Mouse (Mus musculus): ENCODE data around the gene Poll. TPM values are rescaled to one million over a fixed set of nuclear protein-coding genes. Genes with fewer than 3 reads are reported as not detected.
A peak's percentile ranks its signal among the peaks of the same experiment; 100 is the strongest.

Poll gene
- polyA plus RNA-seq, 1 experiment = 7.5 TPM

GRCm38 (mm10) chr19:45592916-45593315, 32.6 kb upstream of the Poll start:
- TF ChIP-seq GATA1 (IDR thresholded peaks at IDR 0.05; ENCODE audit: borderline replicate concordance, low read length) (no peak), FLI1 (IDR thresholded peaks at IDR 0.05; ENCODE audit: low read length) (no peak)
- Histone ChIP-seq H3K36me3 (replicated peaks; ENCODE audit: low read length) (peaks cover 44% of the 10 kb centered on the region), H3K27me3 (replicated peaks) (no peaks in the 10 kb centered on the region), H3K9me3 (peaks cover 15% of the 10 kb centered on the region), H3K4me1 (peaks cover 17% of the 10 kb centered on the region), H3K4me3 (replicated peaks) (no peak overlapping the region)

- peaks cover 2% of the 10 kb centered on the region for H3K27me3 ChIP-seq (replicated peaks)
- peaks cover 50% of the 10 kb centered on the region for H3K36me3 ChIP-seq (replicated peaks; ENCODE audit: low read length)
- H3K9me3 ChIP-seq = peaks cover 15% of the 10 kb centered on the region
- H3K4me1 ChIP-seq = peaks cover 14% of the 10 kb centered on the region
- peak overlapping the region; percentile 35 for H3K4me3 ChIP-seq (replicated peaks)
- TF ChIP-seq FLI1 (IDR thresholded peaks at IDR 0.05; ENCODE audit: low read length) = no peak
- TF ChIP-seq GATA1 (IDR thresholded peaks at IDR 0.05; ENCODE audit: borderline replicate concordance, low read length) = no peak
Observed at GRCm38 (mm10) chr19:45591704-45592103, 31.4 kb upstream of the Poll start.

- H3K9me3 ChIP-seq = peaks cover 6% of the 10 kb centered on the region
- H3K4me1 ChIP-seq = peaks cover 23% of the 10 kb centered on the region
- peaks cover 41% of the 10 kb centered on the region for H3K36me3 ChIP-seq (replicated peaks; ENCODE audit: low read length)
- TF ChIP-seq FLI1 (IDR thresholded peaks at IDR 0.05; ENCODE audit: low read length) = no peak
- TF ChIP-seq GATA1 (IDR thresholded peaks at IDR 0.05; ENCODE audit: borderline replicate concordance, low read length) = no peak
- H3K27me3 ChIP-seq (replicated peaks) = peaks cover 2% of the 10 kb centered on the region
- no peak overlapping the region for H3K4me3 ChIP-seq (replicated peaks)
Observed at GRCm38 (mm10) chr19:45589761-45590160, 29.4 kb upstream of the Poll start.

GRCm38 (mm10) chr19:45587509-45588292, 27.4 kb upstream of the Poll start:
- peaks cover 24% of the 10 kb centered on the region for H3K4me1 ChIP-seq
- TF ChIP-seq FLI1 (IDR thresholded peaks at IDR 0.05; ENCODE audit: low read length) (no peak), GATA1 (IDR thresholded peaks at IDR 0.05; ENCODE audit: borderline replicate concordance, low read length) (no peak)
- H3K27me3 ChIP-seq (replicated peaks) = peaks cover 2% of the 10 kb centered on the region
- H3K36me3 ChIP-seq (replicated peaks; ENCODE audit: low read length) = peaks cover 44% of the 10 kb centered on the region
- H3K9me3 ChIP-seq = no peaks in the 10 kb centered on the region
- no peak overlapping the region for H3K4me3 ChIP-seq (replicated peaks)

GRCm38 (mm10) chr19:45586850-45587249, 26.5 kb upstream of the Poll start:
- Histone ChIP-seq H3K27me3 (replicated peaks) (peaks cover 2% of the 10 kb centered on the region), H3K36me3 (replicated peaks; ENCODE audit: low read length) (peaks cover 48% of the 10 kb centered on the region), H3K9me3 (no peaks in the 10 kb centered on the region), H3K4me1 (peaks cover 17% of the 10 kb centered on the region), H3K4me3 (replicated peaks) (no peak overlapping the region)
- TF ChIP-seq FLI1 (IDR thresholded peaks at IDR 0.05; ENCODE audit: low read length) = no peak
- no peak for TF ChIP-seq GATA1 (IDR thresholded peaks at IDR 0.05; ENCODE audit: borderline replicate concordance, low read length)

- TF ChIP-seq GATA1 (IDR thresholded peaks at IDR 0.05; ENCODE audit: borderline replicate concordance, low read length) = no peak
- no peak for TF ChIP-seq FLI1 (IDR thresholded peaks at IDR 0.05; ENCODE audit: low read length)
- peaks cover 59% of the 10 kb centered on the region for H3K36me3 ChIP-seq (replicated peaks; ENCODE audit: low read length)
- H3K4me3 ChIP-seq (replicated peaks) = peak overlapping the region; percentile 51
Observed at GRCm38 (mm10) chr19:45584856-45585620, 24.7 kb upstream of the Poll start.

GRCm38 (mm10) chr19:45583136-45583535, 22.8 kb upstream of the Poll start:
- Histone ChIP-seq H3K4me1 (peaks cover 21% of the 10 kb centered on the region), H3K27me3 (replicated peaks) (peaks cover 2% of the 10 kb centered on the region), H3K9me3 (0 out of 2 replicates have a peak, but pooled peaks cover 3% of the 10 kb centered on the region), H3K4me3 (replicated peaks) (no peak overlapping the region), H3K36me3 (replicated peaks; ENCODE audit: low read length) (peaks cover 71% of the 10 kb centered on the region)
- TF ChIP-seq FLI1 (IDR thresholded peaks at IDR 0.05; ENCODE audit: low read length) (no peak), GATA1 (IDR thresholded peaks at IDR 0.05; ENCODE audit: borderline replicate concordance, low read length) (no peak)

More at GRCm38 (mm10) chr19:45584856-45585620, 24.7 kb upstream of the Poll start:
- 0 out of 2 replicates have a peak, but pooled peaks cover 3% of the 10 kb centered on the region for H3K9me3 ChIP-seq
- H3K27me3 ChIP-seq (replicated peaks) = peaks cover 2% of the 10 kb centered on the region
- H3K4me1 ChIP-seq = peaks cover 12% of the 10 kb centered on the region

GRCm38 (mm10) chr19:45582161-45582560, 21.8 kb upstream of the Poll start:
- no peak for TF ChIP-seq FLI1 (IDR thresholded peaks at IDR 0.05; ENCODE audit: low read length)
- Histone ChIP-seq H3K4me1 (peaks cover 29% of the 10 kb centered on the region), H3K4me3 (replicated peaks) (no peak overlapping the region), H3K36me3 (replicated peaks; ENCODE audit: low read length) (peaks cover 72% of the 10 kb centered on the region), H3K27me3 (replicated peaks) (no peaks in the 10 kb centered on the region), H3K9me3 (0 out of 2 replicates have a peak, but pooled peaks cover 3% of the 10 kb centered on the region)

- TF ChIP-seq FLI1 (IDR thresholded peaks at IDR 0.05; ENCODE audit: low read length) = no peak
- no peak for TF ChIP-seq GATA1 (IDR thresholded peaks at IDR 0.05; ENCODE audit: borderline replicate concordance, low read length)
Observed at GRCm38 (mm10) chr19:45581257-45581656, 20.9 kb upstream of the Poll start.

GRCm38 (mm10) chr19:45580235-45580634, 19.9 kb upstream of the Poll start:
- Histone ChIP-seq H3K4me1 (peaks cover 44% of the 10 kb centered on the region), H3K36me3 (replicated peaks; ENCODE audit: low read length) (peaks cover 85% of the 10 kb centered on the region)
- no peak for TF ChIP-seq GATA1 (IDR thresholded peaks at IDR 0.05; ENCODE audit: borderline replicate concordance, low read length)
- TF ChIP-seq FLI1 (IDR thresholded peaks at IDR 0.05; ENCODE audit: low read length) = no peak

More at GRCm38 (mm10) chr19:45581257-45581656, 20.9 kb upstream of the Poll start:
- H3K4me1 ChIP-seq = peaks cover 35% of the 10 kb centered on the region
- H3K9me3 ChIP-seq = 0 out of 2 replicates have a peak, but pooled peaks cover 3% of the 10 kb centered on the region
- H3K27me3 ChIP-seq (replicated peaks) = no peaks in the 10 kb centered on the region
- peaks cover 75% of the 10 kb centered on the region for H3K36me3 ChIP-seq (replicated peaks; ENCODE audit: low read length)
- H3K4me3 ChIP-seq (replicated peaks) = no peak overlapping the region

More at GRCm38 (mm10) chr19:45580235-45580634, 19.9 kb upstream of the Poll start:
- Histone ChIP-seq H3K9me3 (0 out of 2 replicates have a peak, but pooled peaks cover 3% of the 10 kb centered on the region), H3K27me3 (replicated peaks) (no peaks in the 10 kb centered on the region), H3K4me3 (replicated peaks) (no peak overlapping the region)
